Mouse (Mus musculus) layer of hippocampus, adult 8-10 months (tissue): ENCODE data around the gene Gpr15. TPM values are rescaled to one million over a fixed set of nuclear protein-coding genes. Genes with fewer than 3 reads are reported as not detected.

Experiments used
- DNase-seq, 2 experiments: peaks; one replicate each; pipeline ENCODE4 v3.0.0; 2022; ENCODE audit warnings: low spot score in 2 of 2
- total RNA-seq, 4 experiments: library from RNA; stranded (reverse); gene quantifications; 2 replicates each; pipeline ENCODE4 v1.2.4; 2022

The Gpr15 gene
- total RNA-seq, result not detected

DNA sequence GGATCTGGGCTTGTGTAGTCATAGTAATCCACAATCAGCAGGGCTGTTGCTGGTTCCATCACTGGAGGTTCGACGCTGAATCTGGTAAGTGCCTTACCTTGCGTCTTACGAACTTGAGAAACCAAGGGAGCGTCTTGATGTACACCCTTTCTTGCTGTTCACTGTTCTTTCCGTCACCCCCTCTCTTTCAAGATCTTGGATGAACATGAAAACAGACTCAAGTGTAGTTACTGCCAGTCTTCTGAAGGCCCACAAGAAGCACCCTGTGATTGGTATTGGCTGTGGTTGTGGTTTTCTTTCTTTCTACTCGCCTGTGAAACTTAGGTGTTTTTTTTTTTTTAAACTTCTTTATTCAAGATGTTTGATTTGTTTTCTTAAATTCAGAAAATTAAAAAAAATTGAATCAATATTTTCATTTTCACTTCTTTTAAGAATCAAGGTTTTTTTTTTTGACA, at the start of gene Gpr15:
Gene Gpr15 (minus strand): TSS at position 405 of the 455 bp plus-strand sequence.
- no peak for DNase-seq

- no peak for DNase-seq
These were observed 44.2 kb upstream of the Gpr15 start, which contains the start of gene Olfr172 for GRCm38 (mm10) chr16:58763076-58763475. TSS of gene Olfr172 (minus strand) at chr16:58763176.

- DNase-seq, result no peak
These were observed 37.3 kb upstream of the Gpr15 start for GRCm38 (mm10) chr16:58756191-58756590.

DNA sequence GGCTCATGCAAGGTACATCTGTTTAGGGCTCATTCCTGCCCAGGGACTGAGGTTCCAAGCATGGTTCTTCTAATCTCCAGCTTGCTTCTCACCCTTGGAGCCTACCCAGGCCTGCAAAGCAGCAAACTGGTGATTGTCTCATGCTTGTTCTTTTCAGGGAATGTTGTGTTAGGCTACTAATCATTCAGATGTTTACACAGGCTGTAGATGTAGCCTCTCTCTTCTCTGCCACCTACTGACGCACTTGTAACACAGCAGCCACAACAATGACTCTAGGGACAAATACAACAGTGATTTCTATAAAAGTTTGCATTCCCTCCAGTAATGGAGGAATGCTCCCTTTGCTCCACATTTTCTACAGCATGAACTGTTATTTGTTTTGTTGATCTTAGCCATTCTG, 32.4 kb upstream of the Gpr15 start:
- DNase-seq, result no peak

DNA sequence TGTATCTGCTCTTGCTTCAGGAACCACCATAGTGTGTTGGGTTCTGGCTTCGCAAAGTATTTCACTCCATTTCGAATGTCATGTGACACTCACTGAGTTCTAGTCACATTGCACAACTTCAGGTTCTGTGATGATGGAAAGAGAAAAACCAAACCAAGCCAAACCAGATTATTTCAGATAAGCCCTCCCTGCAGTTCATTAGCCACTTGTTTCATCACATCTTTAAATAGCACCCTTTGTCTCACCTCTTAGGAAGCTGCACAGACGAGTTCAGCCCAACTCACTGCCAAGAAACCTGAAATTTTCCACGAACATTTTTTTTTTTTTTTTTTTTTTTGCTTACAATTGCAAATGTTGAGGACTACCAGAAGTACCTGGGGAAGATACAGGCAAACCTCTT, 27.8 kb upstream of the Gpr15 start:
- no peak for DNase-seq

DNA sequence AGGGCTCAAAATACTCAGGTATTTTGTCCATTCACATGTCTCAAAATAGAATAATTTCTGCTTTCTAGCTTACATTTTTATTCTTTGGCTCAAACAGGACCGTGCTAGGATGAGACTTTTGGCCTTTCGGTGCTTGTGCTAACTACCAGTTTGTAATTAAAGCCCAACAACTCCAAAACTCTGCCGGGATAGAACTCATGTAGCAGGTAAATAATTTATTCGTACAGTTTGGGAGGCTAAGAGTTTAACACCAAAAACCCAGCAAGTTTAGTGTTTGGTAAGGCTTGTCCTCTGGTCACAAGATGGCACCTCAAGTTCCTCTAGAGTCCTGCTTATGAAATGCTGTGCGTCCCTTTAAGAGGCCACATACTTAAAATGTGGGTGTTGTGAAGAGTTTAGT, 21.9 kb upstream of the Gpr15 start:
- no peak for DNase-seq

- DNase-seq, result no peak
These were observed 19.9 kb upstream of the Gpr15 start for GRCm38 (mm10) chr16:58738800-58739199.

GRCm38 (mm10) chr16:58738205-58738604, 19.3 kb upstream of the Gpr15 start:
- no peak for DNase-seq

DNA sequence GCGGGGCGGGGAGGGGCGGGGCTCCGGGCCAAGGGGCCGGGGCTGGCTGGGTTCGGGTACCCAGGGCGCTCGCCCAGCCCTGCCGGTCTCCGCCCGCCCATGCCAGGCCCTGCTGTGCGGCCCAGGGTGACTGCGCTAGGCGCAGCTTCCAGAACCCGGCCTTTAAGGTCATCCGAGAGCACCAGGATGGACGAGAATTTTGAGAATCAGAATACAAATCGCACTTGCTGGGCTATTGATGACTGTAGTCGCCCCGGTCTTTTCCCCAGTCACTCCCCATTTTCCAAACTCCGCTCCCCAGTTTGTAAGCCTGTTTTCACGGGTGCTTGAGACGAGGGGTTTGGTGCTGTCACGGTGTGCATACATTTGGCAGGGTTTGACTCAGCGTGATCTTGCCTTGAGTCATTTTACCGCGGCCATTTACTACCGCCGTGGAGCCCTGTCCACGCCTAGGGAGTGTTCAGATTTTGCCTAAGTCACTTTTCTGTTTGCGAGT, 9.4 kb upstream of the Gpr15 start:
- peak in 1 of 2 experiments; percentile 23 for DNase-seq

DNA sequence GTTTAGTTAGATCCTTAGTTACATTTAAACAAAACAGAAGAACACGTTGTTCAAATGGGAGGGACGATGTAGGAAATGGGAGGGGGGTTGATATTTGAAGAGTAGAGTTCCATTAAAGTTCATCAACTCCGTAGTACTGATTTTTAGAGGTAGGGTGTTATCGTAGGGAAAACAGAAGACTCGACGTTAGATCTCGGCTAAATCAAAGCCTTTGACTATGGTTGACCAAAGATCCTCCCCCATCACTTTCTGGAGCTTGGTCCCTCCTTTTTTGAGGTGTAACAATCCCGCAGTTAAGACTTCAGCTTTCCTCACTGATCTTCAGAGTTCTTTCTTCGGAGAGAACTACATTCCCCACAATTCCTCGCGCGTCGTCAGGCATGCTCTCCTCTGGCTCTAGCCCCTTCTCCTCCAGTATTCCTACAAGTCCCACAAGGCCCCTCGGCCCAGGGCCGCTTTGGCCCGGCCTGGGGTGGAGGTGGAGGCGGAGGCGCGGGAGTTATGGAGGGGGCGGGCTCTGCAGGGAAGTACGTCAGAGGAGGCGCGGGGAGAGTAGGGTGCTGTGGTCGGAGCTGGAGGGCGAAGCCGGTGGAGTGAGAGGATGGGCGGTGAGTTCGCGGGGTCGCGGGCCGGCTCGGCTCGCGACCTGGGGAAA, 8.7 kb upstream of the Gpr15 start, which contains the start of gene Cldnd1:
Gene Cldnd1 (plus strand): TSS at position 434 of the 655 bp plus-strand sequence.
- DNase-seq, result peak; percentile 90 to 96

GRCm38 (mm10) chr16:58726680-58727476, 8.0 kb upstream of the Gpr15 start:
- DNase-seq, result no peak

DNA sequence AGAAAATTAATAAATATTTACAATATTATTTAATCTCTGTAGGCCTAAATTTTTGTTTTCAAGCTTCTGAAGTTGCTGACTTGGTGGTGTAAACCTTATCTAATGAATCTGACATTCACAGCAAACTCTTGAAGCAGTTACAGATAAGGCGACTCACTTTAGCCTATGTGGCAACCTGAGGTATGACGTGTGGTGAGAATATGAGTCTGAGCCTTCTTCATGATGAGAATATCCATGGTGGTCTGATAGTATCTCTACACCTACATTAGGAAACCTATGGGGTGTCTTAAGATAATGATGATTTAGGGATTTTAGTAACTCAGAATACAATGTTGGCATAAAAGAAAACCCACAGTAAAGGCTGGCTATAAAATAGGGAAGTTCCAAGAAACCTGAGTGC, 3.4 kb upstream of the Gpr15 start:
- DNase-seq, result no peak

- DNase-seq, result no peak
These were observed 3.9 kb downstream of the Gpr15 start for GRCm38 (mm10) chr16:58715018-58715417.

GRCm38 (mm10) chr16:58713128-58713527, 5.7 kb downstream of the Gpr15 start:
- no peak for DNase-seq

- DNase-seq, result no peak
These were observed 6.6 kb downstream of the Gpr15 start for GRCm38 (mm10) chr16:58712221-58712620.

GRCm38 (mm10) chr16:58709536-58709935, 9.3 kb downstream of the Gpr15 start:
- no peak for DNase-seq

GRCm38 (mm10) chr16:58708601-58709475, 10.0 kb downstream of the Gpr15 start:
- no peak for DNase-seq

GRCm38 (mm10) chr16:58707276-58707905, 11.5 kb downstream of the Gpr15 start:
- no peak for DNase-seq

GRCm38 (mm10) chr16:58704999-58705398, 13.9 kb downstream of the Gpr15 start:
- no peak for DNase-seq

GRCm38 (mm10) chr16:58703382-58704124, 15.3 kb downstream of the Gpr15 start:
- DNase-seq, result no peak
